Mouse (Mus musculus) MEL (cell line): ENCODE measurements at regions not wholly inside any gene's neighbourhood (a gene's known extent, or its start where the extent isn't known, plus 50 kb on each side); places are given as distances from the start of the nearest gene placed in this dataset.

ENCODE experiments used
- CHD1 ChIP-seq: IDR thresholded peaks from 2 replicates; pipeline ENCODE4 v1.6.1; 2012; ENCODE audit warnings: low read depth, mild to moderate bottlenecking, inconsistent platforms, low read length, improper control_type of control experiment
- CHD2 ChIP-seq: IDR thresholded peaks from 2 replicates; pipeline ENCODE4 v1.6.1; 2011; ENCODE audit warnings: low read length, improper control_type of control experiment
- CTCF ChIP-seq, 3 experiments: IDR thresholded peaks in 2 of 3; conservative IDR thresholded peaks in 1 of 3; 2 replicates each; pipeline ENCODE4 v1.5.1; 2011 to 2012; ENCODE audit warnings: low read length in 3 of 3, low read depth in 2 of 3, mild to moderate bottlenecking in 2 of 3, improper control_type of control experiment in 1 of 3, inconsistent platforms in 1 of 3, mixed read lengths in 1 of 3, moderate library complexity in 1 of 3; ENCODE audit not compliant: control insufficient read depth in 1 of 3, insufficient read depth in 1 of 3, poor library complexity in 1 of 3, severe bottlenecking in 1 of 3
- E2F4 ChIP-seq: IDR thresholded peaks from 2 replicates; pipeline ENCODE4 v1.6.1; 2011; ENCODE audit warnings: low read depth, low read length, improper control_type of control experiment, borderline replicate concordance
- EP300 ChIP-seq, 2 experiments: IDR thresholded peaks; 2 replicates each; pipeline ENCODE4 v1.6.1; 2011; ENCODE audit warnings: improper control_type of control experiment in 2 of 2, low read length in 2 of 2, low read depth in 1 of 2, mild to moderate bottlenecking in 1 of 2
- GATA1 ChIP-seq: IDR thresholded peaks from 2 replicates; pipeline ENCODE4 v1.6.1; 2011; ENCODE audit warnings: low read depth, low read length, improper control_type of control experiment
- HCFC1 ChIP-seq: IDR thresholded peaks from 2 replicates; pipeline ENCODE4 v1.6.1; 2012; ENCODE audit warnings: low read depth, mild to moderate bottlenecking, inconsistent platforms, low read length, improper control_type of control experiment, moderate library complexity
- MXI1 ChIP-seq: IDR thresholded peaks from 2 replicates; pipeline ENCODE4 v1.6.1; 2011; ENCODE audit warnings: mild to moderate bottlenecking, low read depth, low read length, improper control_type of control experiment
- MYB ChIP-seq: IDR thresholded peaks from 2 replicates; pipeline ENCODE4 v1.6.1; 2011; ENCODE audit warnings: mild to moderate bottlenecking, low read depth, low read length, improper control_type of control experiment
- POLR2A ChIP-seq, 2 experiments: IDR thresholded peaks; 2 replicates each; pipeline ENCODE4 v1.6.1; 2011 to 2012; ENCODE audit warnings: low read length in 2 of 2, mild to moderate bottlenecking in 2 of 2, control low read depth in 1 of 2, improper control_type of control experiment in 1 of 2, low read depth in 1 of 2, moderate library complexity in 1 of 2; ENCODE audit not compliant: control insufficient read depth in 1 of 2, insufficient read depth in 1 of 2, poor library complexity in 1 of 2
- TCF12 ChIP-seq: IDR thresholded peaks from 2 replicates; pipeline ENCODE4 v1.6.1; 2014; ENCODE audit warnings: low read depth, mild to moderate bottlenecking, inconsistent platforms, low read length, improper control_type of control experiment, moderate library complexity
- ZC3H11A ChIP-seq: IDR thresholded peaks from 2 replicates; pipeline ENCODE4 v1.6.1; 2012; ENCODE audit warnings: low read depth, mild to moderate bottlenecking, inconsistent platforms, low read length, improper control_type of control experiment

GRCm38 (mm10) chr4:148363366-148364121 lies 75.8 kb upstream of the Disp3 start:
- TF ChIP-seq MXI1 (no peak), EP300 (IDR thresholded peaks at IDR 0.05; ENCODE audit: low read depth in 1 of 2, low read length in 2 of 2) (no peak), CTCF (IDR thresholded peaks at IDR 0.05 in 2 of 3, conservative IDR thresholded peaks at IDR 0.05 in 1 of 3; ENCODE audit: control insufficient read depth in 1 of 3, insufficient read depth in 1 of 3, low read depth in 2 of 3, low read length in 3 of 3, poor library complexity in 1 of 3, severe bottlenecking in 1 of 3) (no peak), MYB (no peak), ZC3H11A (no peak), TCF12 (no peak), HCFC1 (no peak), E2F4 (no peak), GATA1 (no peak), CHD1 (no peak), CHD2 (no peak), POLR2A (IDR thresholded peaks at IDR 0.05; ENCODE audit: control insufficient read depth in 1 of 2, insufficient read depth in 1 of 2, low read depth in 1 of 2, low read length in 2 of 2, poor library complexity in 1 of 2) (no peak)
